Mouse (Mus musculus): ENCODE measurements around the gene Dusp7.

- TF ChIP-seq POLR2A (IDR thresholded peaks at IDR 0.05; ENCODE audit: low read depth, low read length) (no peak), CTCF (IDR thresholded peaks at IDR 0.05; ENCODE audit: borderline replicate concordance, insufficient read depth, low read length) (no peak)
Observed at GRCm38 (mm10) chr9:106366188-106366587, 2.2 kb upstream of the Dusp7 start.
